Mouse (Mus musculus) adrenal gland (tissue): ENCODE data around the gene Polr3h.

Experiments
- intact Hi-C: fragments of 180-260 bp; cut with DNase I; formaldehyde crosslinking; loops from one replicate; pipeline ENCODE4 v1.15.1; 2025

The Polr3h gene

DNA sequence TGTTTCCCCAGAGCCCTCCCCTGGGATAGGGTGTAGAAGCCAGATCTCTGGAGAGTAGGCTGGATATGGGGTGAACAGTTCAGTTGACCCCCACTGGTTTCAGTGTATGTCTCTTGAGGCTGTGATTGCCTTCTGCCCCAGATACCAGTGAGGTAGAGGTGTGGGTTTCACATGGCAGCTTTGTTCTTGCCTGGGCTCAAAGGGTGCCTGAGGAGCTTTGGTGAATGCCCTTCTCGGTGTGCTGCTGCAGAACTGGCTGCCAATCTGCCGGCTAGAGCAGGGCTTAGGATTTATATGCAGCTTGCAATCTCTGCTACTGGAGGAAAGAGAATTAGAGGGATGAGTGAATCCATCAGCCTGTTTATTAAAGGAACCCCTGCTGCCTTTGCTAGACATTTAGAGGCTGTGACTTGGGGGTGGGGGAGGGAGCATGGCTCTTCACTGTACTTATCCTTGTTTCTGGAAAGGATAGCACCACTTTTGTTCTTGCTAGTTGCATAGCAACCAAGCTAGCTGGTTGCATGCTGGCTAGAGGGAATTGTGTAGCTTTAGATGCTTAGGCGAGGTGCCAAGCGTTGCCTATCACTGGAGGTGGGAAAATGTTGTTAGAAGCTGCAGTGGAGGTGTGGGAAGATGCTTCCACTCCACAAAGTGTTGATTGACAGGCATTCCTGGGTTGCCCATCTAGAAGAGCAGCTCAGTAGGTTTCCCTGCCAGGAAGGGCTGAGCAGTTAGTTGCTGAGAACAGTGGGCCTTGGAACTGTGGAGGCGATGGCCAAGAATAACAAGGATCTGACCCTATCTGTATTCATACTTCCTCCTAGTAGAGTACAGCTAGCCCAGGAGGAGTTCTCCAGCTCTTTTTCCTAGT, 46.3 kb downstream of the Polr3h start:
- intact Hi-C loops: no loop called here

DNA sequence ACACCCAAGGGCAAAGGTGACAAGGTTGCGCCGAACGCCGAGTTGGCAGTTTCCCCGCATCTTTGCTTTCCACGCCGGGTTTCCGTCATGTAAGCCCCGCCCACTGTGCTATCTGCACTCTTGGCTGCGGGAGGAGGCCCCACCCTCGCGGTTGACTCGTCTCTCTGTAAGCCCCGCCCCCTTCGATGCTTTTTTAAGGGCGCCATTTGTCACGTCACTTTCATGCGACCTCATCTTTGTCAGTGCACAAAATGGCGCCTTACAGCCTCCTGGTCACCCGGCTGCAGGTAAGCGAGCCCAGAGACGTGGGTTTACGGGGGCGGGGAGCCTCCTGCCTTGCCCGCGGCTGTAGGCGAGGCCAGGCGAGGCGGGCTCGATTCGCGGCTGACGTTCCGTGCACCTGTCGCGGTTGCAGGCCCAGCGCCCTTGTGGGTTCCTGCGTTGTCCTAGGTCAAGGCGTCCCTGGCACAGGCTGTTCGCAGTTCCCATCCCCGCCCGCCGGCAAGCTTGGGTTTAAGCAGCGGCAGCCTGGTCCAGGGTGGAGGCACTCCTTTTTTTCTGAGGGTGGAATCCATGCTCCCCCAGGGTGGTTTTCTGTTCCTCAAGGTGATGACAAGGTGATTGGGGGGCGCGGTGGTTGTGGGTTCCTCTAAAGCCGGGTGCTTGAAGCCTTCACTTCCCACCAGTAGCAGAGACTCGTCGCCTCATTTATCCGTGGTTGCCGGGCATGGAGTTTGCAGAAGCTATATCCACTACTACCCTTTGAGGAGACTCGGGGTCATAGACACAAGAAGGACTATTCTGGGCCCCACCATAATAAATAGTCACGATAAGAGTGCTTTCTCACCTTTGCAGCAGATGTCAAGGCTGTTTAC, 53.5 kb downstream of the Polr3h start, which contains the start of gene Aco2:
TSS of gene Aco2 (plus strand) at position 48 of the 875 bp plus-strand sequence.
- intact Hi-C loops: no loop called here

DNA sequence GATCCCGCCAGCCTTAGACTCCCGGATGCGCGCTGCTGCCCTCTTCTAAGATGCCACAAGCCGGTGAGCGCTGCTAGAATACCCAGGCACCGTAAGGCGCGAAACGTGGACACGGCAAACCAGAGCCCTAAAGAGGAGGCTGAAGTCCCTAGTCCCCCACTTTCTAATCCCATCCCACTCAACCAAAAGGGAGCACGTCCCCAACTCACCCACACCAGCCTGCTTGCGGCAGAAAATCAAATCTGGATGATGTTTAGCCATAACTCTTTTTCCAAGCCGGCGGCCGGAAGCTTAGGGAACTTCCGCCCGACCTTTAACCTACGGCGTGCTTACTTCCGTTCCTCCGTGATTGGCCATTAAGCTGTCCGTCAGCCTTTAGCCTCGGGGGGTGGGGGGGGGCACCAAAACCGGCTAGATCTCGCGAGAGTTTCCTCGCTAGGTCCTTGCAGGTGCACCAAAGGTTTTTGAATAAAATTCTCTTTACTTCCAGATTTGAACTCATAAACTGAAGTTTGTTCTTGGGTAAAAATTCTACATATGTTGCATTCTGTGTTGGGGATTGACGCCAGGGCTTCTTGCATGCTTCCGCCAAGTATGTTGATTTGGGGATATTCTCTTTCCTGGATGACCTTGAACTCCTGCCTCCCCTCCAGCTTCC, 54.3 kb downstream of the Polr3h start, which contains the start of gene Phf5a:
TSS of gene Phf5a (minus strand) at position 308 of the 658 bp plus-strand sequence.
- intact Hi-C loops: no loop called here

GRCm38 (mm10) chr15:81869985-81870384, 56.1 kb downstream of the Polr3h start:
- intact Hi-C loops: no loop called here

DNA sequence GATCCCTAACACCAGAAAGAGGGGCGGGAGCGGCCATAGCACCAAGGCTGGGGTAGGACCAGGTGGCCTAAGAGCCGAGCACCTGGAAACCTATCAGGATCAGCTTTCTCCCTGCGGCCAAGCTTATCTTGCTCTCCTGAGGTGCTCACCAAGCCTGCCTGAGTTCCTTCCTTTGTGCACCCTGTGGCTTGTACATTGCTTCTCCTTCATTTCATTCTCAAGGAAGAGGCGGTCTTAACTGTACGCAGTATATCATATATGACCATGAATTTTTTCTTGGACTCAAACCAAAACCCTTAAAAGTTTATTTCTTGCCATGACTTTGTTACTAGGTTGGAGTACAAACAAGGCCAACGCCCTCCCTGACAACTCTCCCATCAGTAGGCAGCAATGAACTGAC, 61.8 kb downstream of the Polr3h start:
- intact Hi-C loops: no loop called here

- intact Hi-C loops: no loop called here
These were observed 65.4 kb downstream of the Polr3h start for GRCm38 (mm10) chr15:81860471-81861135.

DNA sequence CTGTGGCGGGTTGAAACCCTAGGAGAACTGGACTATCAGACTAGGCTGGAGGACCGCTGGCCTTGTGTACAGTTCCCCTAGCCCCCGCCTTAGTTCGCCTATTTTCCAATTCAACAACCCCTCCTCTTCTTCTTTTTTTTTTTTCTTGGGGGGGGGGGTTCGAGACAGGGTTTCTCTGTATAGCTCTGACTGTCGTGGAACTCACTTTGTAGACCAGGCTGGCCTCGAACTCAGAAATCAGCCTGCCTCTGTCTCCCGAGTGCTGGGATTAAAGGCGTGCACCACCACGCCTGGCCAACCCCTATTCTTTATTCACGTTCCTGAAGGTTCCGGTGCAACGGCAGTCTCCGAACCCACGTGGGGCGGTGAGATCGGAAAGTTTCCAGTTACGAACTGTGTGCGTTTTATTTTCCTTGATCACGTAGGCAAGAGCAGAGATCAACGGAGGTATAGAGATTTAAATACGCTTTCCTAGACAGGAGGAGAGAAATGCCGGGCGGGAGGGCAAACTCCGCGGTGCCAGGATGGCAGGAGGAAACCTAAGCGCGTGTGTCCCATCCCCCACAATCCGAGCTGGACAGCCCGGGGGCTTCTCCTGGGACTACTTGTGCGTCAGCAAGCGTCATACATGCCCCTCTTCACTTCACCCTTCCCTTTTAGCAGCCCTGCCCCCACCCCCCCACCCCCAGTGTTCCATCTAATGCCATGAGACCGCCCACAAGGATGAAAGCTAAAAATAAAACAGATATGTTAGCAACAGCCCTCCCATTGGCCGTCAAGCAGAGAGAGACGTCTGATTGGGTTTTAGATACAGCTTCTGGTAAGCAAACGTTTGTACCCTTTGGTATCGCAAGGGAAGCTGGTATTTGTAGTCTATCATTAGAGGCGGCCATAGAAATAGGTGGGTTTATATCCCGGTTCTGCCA, 66.4 kb downstream of the Polr3h start:
- intact Hi-C loops: no loop called here

DNA sequence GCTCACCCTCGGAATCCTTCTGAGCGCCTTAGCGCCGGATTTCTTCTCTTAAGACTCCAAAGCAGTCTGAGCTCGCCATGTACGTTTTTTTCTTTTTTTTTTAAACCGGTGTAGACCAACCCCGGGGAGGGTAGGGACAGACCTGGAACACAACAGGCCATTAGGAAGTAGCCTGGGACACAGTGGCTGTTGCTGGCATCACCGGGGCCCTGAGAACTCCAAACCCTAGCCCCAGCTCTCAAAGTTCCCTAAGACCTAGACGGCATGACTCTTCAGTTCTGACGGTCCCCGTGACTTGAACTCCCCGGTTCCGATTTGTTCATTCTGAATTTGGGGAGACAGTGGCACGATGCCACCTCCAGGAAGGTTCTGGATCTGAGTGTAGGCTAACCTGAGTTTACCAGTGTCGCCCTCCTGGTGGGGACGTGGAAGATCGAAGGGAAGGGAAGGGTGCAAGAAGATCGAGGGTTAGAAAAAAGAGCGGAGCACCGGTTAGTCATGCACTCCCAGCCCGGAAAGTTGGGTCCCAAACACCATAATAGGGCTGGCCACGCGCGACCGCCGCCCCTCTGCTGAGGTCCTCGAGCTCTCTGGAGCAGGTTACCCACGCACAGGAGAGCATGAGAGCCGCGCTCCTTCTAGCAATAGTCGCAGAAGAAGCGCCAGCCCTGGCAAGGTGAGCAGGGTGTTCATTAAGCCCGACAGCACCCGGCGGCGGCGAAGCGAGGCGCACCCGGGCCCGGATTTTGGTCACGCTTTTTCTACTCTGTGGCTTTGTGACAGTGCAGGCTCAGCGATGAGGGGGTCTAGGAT, 67.3 kb downstream of the Polr3h start, which contains the start of gene Tob2:
TSS of gene Tob2 (minus strand) at position 280 of the 813 bp plus-strand sequence.
- intact Hi-C loops: no loop called here

- intact Hi-C loops: no loop called here
These were observed 67.9 kb downstream of the Polr3h start for GRCm38 (mm10) chr15:81858138-81858516.

GRCm38 (mm10) chr15:81857724-81858116, 68.3 kb downstream of the Polr3h start:
- intact Hi-C loops: no loop called here

- intact Hi-C loops: no loop called here
These were observed 68.9 kb downstream of the Polr3h start for GRCm38 (mm10) chr15:81856938-81857723.

DNA sequence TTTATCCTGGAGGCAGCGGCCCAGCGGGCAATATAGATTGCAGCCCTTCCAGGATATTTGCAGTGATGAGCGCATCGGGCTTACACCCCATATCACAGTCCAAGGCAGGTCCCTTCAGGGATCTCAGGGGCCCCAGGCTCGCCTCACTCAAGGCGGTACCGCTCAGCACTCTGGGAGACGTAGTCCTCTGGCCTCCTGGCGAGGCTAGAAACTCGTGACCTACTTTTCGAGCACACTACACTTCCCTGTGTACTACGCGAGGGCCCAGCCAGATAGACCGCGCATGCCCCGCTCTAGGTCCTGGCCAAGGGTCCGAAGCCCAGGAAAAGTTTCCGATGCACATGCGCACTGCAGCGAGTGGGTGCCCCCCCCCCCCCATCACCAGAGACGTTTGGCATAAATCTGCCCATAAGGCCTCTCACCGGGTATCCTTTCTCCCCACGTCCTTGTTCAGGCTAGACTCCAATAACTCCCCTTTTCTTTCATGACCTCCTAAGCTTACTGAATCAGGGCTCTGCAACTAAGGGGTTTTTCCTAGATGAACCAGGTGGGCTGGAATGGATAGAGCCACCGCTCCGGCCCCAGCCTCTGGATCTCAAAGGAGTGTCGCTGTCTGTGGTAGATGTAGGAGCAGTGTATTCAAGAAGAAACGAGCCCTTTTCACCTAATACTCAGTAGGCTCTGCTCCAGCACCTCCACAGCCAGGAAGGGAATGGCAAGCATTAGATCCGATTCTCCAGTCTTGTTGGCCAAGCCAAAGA, 69.8 kb downstream of the Polr3h start:
- intact Hi-C loops: no loop called here

DNA sequence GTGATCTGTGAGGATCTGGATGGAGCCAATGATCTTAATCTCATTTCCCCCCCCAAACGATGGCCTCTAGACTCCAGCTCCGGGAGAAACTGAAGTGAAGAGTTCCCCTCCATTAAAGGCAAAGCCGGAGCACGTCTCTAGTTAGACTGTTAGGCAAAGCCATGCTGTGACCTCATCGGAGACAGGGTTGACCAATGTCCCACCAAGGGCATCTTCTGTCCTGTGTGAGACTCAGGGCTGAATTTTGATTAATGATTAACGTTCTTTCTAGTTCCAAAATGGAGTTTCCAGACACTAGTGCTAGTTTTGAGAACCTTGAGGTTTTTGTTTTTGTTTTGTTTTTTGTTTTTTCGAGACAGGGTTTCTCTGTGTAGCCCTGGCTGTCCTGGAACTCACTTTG, 73.0 kb downstream of the Polr3h start:
- intact Hi-C loops: no loop called here

DNA sequence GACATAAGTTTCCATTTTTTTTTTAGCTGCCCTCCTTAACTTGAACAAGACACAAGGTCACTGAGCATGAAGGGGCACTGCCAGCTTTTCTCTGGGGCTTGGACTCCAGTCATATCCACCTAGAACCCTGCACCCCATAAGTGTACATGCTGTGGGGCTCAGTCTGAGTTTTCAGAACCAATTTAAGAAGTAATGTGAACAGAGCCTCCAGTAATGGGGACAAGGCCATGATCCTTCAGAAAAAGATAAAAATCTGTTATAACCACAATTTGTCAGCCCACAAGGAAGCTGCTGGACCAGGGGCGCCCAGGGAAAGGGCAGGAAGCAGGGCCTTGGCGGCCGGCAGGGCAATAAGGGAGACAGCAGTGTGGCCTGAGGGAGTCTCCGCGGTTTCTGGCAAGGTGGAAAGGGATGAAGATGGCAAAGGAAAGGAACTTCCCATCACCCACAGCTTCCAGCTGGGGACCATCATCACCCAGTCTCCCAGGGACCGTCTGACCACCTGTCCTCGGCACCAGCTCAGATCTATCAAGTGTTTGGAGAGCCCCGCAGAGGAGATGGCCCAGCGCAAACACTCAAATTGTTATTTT, 73.5 kb downstream of the Polr3h start:
- intact Hi-C loops: no loop called here

DNA sequence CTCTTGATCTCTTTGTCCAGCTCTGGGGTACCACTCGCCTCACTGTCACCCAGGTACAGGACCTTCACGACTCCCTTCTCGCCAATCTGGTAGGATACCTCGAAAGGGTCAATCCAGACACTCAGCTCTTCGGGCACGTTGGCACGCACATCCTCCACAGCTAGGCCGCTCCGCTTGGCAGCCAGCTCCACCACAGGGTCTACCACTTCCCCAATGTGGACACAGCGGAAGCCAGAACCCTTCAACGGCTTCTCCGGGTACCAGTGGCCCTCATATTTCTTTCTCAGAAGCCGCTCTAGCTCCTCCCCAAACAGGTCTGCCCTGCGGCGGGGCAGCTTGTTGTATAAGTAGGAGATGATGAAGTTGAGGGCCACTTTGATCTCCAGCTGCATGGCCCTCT, 74.7 kb downstream of the Polr3h start:
- intact Hi-C loops: no loop called here

- intact Hi-C loops: no loop called here
These were observed 75.3 kb downstream of the Polr3h start for GRCm38 (mm10) chr15:81850718-81851117.

GRCm38 (mm10) chr15:81849104-81849503, 76.9 kb downstream of the Polr3h start:
- intact Hi-C loops: no loop called here
